Mouse (Mus musculus) embryonic facial prominence, embryonic 12.5 days (tissue): Measurements from ENCODE around the gene Atg9a. TPM values are rescaled to one million over a fixed set of nuclear protein-coding genes. Genes with fewer than 3 reads are reported as not detected.

Experiments used
- ATAC-seq: fragments of 200-750 bp; cut with Nextera tagmentation; 2 replicates; pipeline ENCODE4 v1.8.0; 2017; ENCODE audit not compliant: insufficient number of reproducible peaks, insufficient read depth, low FRiP score, low TSS enrichment
- H3K27ac ChIP-seq: fragments of 300-500 bp; sonication (generic); 2 replicates; pipeline ENCODE4 v1.5.1; 2016; ENCODE audit warnings: mild to moderate bottlenecking
- H3K27me3 ChIP-seq: fragments of 300-500 bp; sonication (generic); 2 replicates; pipeline ENCODE4 v1.6.1; 2016; ENCODE audit warnings: mild to moderate bottlenecking, moderate library complexity
- H3K36me3 ChIP-seq: fragments of 300-500 bp; sonication (generic); 2 replicates; pipeline ENCODE4 v1.6.1; 2016; ENCODE audit warnings: mild to moderate bottlenecking
- H3K4me1 ChIP-seq: fragments of 300-500 bp; sonication (generic); 2 replicates; pipeline ENCODE4 v1.6.1; 2016
- H3K4me2 ChIP-seq: fragments of 300-500 bp; sonication (generic); replicated peaks from 2 replicates; pipeline ENCODE4 v1.6.1; 2016; ENCODE audit warnings: mild to moderate bottlenecking, moderate library complexity
- H3K4me3 ChIP-seq: fragments of 300-500 bp; sonication (generic); 2 replicates; pipeline ENCODE4 v1.5.1; 2016; ENCODE audit warnings: mild to moderate bottlenecking
- H3K9ac ChIP-seq: fragments of 300-500 bp; sonication (generic); 2 replicates; pipeline ENCODE4 v1.6.1; 2016; ENCODE audit warnings: mild to moderate bottlenecking, moderate library complexity
- H3K9me3 ChIP-seq: fragments of 300-500 bp; sonication (generic); 2 replicates; pipeline ENCODE4 v1.6.1; 2016; ENCODE audit warnings: mild to moderate bottlenecking, moderate library complexity
- WGBS: fragments of 180-500 bp; shearing (Covaris S2); methylation state at CpG from one replicate; pipeline ENCODE4 v1.1.7; 2016; 5-methylcytosine and 5-hydroxymethylcytosine counted together
- polyA plus RNA-seq: library from polyadenylated mRNA; unstranded; fragments of >200 nt; fragmentation: Nextera tagmentation; extraction: Ambion mirVana; gene quantifications from 2 replicates; pipeline ENCODE4 v1.2.1, GENCODE M21; 2016

Atg9a gene
- polyA plus RNA-seq, 1 experiment from 2014 or later = 32.5 TPM

DNA sequence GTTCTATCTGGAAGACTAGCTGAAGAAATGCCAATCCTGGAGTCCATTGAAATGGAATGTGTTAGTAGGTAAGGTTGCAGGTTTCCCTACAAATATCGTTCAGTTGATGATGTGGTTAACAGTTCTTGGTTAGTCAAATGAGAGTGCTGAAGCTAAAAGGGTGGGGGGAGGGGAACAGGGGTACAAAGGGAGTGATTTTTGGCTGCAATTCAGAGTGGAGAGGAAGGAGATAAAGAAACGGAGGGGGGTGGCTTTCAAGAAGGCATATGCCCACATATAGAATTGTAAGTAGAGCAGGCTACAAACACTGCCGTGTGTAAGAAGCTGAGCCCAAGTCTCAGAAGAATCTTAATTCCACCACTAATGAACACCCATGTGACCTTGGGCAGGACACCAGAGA is 33.5 kb upstream of the Atg9a start:
- no peaks in the 10 kb centered on the region for H3K9me3 ChIP-seq
- no peak for ATAC-seq
- H3K4me3 ChIP-seq = no peak overlapping the region
- no peak overlapping the region for H3K9ac ChIP-seq
- 77% methylated on average over 3 of the region's 3 CpGs for WGBS
- no peaks in the 10 kb centered on the region for H3K4me1 ChIP-seq
- H3K27me3 ChIP-seq = peaks cover 21% of the 10 kb centered on the region
- no peak overlapping the region for H3K27ac ChIP-seq
- no peaks in the 10 kb centered on the region for H3K36me3 ChIP-seq
- no peak overlapping the region for H3K4me2 ChIP-seq

DNA sequence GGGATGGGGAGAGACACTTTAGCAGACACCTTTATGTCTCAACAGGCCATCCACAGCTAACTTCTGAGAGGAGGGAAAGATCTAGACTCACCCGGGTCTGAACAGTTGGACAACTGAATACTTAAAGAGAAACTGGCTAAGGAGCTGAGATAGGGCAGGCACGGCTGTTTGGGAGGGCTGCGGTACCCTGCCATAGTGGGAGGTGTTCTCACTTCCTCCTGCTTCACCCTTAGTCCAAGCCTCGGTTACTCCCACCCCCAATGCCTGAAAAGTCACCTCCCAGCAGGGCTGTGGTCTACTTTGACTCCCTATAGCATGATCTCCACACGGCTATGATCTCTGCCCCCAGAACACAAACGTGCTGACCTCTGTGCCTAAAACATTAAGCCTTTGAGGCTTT is 31.5 kb upstream of the Atg9a start:
- no peak for ATAC-seq
- H3K9ac ChIP-seq = no peak overlapping the region
- 62% methylated on average over 6 of the region's 6 CpGs for WGBS
- no peak overlapping the region for H3K4me2 ChIP-seq
- no peak overlapping the region for H3K4me3 ChIP-seq
- H3K36me3 ChIP-seq = no peaks in the 10 kb centered on the region
- H3K4me1 ChIP-seq = peaks cover 4% of the 10 kb centered on the region; the same call in 1 of the 2 replicates
- H3K27ac ChIP-seq = no peak overlapping the region
- H3K9me3 ChIP-seq = no peaks in the 10 kb centered on the region
- H3K27me3 ChIP-seq = peaks cover 40% of the 10 kb centered on the region

DNA sequence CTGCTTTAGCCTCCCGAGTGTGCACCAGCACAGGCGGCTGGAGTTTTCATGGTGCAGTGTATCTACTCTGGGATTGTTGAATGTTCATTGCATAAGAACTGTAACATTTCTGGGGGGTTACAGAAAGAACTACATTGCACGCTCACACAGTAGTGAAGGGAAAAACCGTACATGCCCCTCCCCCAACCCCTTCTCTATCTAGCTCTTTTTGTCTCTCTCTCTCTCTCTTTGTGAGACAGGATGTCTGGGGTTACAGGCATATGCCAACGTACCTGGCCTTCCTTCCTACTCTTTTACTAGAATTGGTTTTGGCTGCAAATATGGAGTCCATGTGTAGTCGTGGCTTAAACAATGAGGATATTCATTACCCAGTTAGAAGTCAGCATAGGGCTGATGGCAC is 30.9 kb upstream of the Atg9a start:
- Histone ChIP-seq H3K4me1 (peaks cover 9% of the 10 kb centered on the region; the same call in 1 of the 2 replicates), H3K27me3 (peaks cover 46% of the 10 kb centered on the region), H3K4me2 (no peak overlapping the region), H3K27ac (no peak overlapping the region), H3K9ac (no peak overlapping the region), H3K4me3 (no peak overlapping the region), H3K36me3 (no peaks in the 10 kb centered on the region), H3K9me3 (no peaks in the 10 kb centered on the region)
- 73% methylated on average over 6 of the region's 6 CpGs for WGBS
- ATAC-seq = no peak

GRCm38 (mm10) chr1:75221538-75221937 is 29.5 kb upstream of the Atg9a start:
- Histone ChIP-seq H3K4me2 (no peak overlapping the region), H3K9me3 (no peaks in the 10 kb centered on the region), H3K27me3 (peaks cover 58% of the 10 kb centered on the region), H3K4me3 (no peak overlapping the region), H3K27ac (no peak overlapping the region), H3K9ac (no peak overlapping the region), H3K36me3 (no peaks in the 10 kb centered on the region), H3K4me1 (peaks cover 9% of the 10 kb centered on the region; the same call in 1 of the 2 replicates)
- ATAC-seq = no peak
- 78% methylated on average over 3 of the region's 3 CpGs for WGBS

DNA sequence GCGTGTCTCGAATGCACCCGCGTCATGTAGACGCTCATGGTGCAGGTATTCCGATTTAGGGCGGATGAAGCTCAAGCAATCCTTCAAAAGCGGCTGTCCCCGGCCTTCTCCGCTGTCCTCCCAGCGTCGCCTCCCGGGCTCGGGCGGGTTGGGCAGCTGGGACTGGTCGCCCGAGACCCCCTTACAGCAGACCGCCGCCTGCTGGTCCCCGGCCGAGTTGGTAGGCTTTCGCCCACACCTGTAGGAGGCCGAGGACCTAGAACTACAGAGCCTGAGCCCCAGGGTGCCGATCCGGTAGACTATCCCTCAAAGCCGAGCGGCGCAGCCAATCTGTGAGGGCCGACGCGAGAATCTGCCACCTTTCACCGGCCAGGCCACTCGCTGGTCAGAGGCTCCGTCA is 27.5 kb upstream of the Atg9a start, which contains the start of gene Tuba4a:
Gene Tuba4a, minus strand, starts transcription at position 335 of the 400 bp plus-strand sequence.
- Histone ChIP-seq H3K27ac (no peak within 1 kb of the TSS), H3K36me3 (peaks cover 6% of the 10 kb centered on the region), H3K9ac (peak within 1 kb of the TSS; percentile 39), H3K27me3 (peaks cover 62% of the 10 kb centered on the region), H3K4me3 (peak within 1 kb of the TSS; percentile 50), H3K9me3 (no peaks in the 10 kb centered on the region), H3K4me2 (peak within 1 kb of the TSS; percentile 92), H3K4me1 (peaks cover 9% of the 10 kb centered on the region; the same call in 1 of the 2 replicates)
- under 1% methylated on average over 34 of the region's 34 CpGs for WGBS
- no peak; the same call in 1 of the 2 replicates for ATAC-seq

DNA sequence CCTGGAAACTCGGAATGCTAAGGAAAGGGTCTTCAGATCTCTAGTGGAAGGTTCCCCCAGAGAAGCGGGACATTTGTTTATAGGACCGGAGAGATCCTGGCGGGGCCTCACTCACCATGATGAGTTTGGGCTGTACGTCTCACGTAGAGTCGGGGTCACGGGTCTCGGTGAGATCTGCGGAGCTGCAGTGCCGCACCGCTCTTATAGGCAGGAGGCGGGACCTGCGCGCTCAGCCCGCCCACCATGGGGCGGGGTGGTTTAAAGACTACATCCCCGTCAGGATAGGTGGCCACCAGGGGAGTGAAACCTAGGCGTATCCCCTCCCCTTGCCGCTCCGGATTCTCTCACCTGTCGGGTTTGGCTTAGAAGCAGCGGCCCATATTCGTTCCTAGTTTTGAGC is 27.1 kb upstream of the Atg9a start:
- peaks cover 9% of the 10 kb centered on the region; the same call in 1 of the 2 replicates for H3K4me1 ChIP-seq
- peak overlapping the region; percentile 50 for H3K4me3 ChIP-seq
- ATAC-seq = peak; percentile 41; the same call in 1 of the 2 replicates
- peak overlapping the region; percentile 92 for H3K4me2 ChIP-seq
- under 1% methylated on average over 24 of the region's 24 CpGs for WGBS
- H3K9ac ChIP-seq = peak overlapping the region; percentile 39
- H3K9me3 ChIP-seq = no peaks in the 10 kb centered on the region
- no peak overlapping the region for H3K27ac ChIP-seq
- peaks cover 10% of the 10 kb centered on the region for H3K36me3 ChIP-seq
- peaks cover 62% of the 10 kb centered on the region for H3K27me3 ChIP-seq

DNA sequence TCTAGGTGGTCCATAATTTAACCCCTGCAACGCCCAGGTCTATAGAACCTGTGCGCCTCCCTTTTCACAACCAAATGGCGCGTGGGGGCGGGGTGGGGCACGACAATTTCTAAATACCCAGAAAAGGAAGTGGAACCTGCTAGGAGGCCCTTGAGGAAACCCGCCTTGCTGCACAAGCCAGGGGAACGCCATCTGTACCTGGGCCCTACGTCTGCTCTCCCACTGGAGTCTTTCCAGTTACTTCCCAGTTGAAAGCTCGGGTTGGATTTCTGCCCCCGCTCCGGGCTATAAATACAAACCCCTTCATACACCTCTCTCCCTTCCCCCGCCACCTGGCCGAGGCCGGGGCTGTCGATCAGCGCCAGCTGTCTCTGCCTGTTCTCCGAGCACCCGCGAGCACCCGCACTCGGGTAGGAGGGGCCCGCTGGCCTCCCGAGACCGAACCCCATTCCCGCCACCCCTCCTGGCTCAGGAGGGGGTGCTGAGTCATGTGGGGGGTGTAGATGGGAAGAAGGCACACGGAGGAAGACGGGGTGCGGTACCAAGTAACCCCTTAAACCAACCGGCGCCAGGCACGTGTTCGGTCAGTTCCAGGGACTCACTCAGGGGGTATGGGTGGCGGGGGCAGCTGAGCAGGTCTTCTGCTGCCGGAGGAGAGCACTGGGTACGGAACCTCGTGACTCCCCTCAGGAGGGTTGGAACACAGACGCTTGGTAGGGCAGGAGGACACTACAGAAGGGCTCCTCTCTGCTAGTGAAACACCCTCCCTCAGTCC is 26.4 kb upstream of the Atg9a start:
- peak overlapping the region; percentile 50 for H3K4me3 ChIP-seq
- H3K9ac ChIP-seq = peak overlapping the region; percentile 39
- peaks cover 9% of the 10 kb centered on the region; the same call in 1 of the 2 replicates for H3K4me1 ChIP-seq
- peaks cover 62% of the 10 kb centered on the region for H3K27me3 ChIP-seq
- H3K4me2 ChIP-seq = peak overlapping the region; percentile 92
- no peaks in the 10 kb centered on the region for H3K9me3 ChIP-seq
- 1% methylated on average over 38 of the region's 38 CpGs for WGBS
- no peak; the same call in 1 of the 2 replicates for ATAC-seq
- H3K36me3 ChIP-seq = peaks cover 17% of the 10 kb centered on the region
- H3K27ac ChIP-seq = no peak overlapping the region

DNA sequence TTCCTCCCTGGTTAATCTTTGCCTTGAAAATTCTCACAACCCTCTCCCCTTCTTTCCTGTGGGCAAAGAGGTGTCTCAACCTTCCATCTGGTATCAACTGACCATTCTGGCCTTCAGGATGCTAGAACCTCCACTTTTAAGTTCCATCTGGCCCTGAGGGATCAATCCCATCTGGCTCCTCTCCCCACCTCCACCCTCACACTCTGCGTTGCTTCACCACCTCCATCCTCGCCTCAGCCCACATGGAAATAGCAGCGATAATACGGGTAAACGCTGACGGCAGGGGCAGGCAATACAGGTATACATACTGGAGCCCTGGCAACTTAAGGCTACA is 25.9 kb upstream of the Atg9a start:
- Histone ChIP-seq H3K4me1 (peaks cover 9% of the 10 kb centered on the region; the same call in 1 of the 2 replicates), H3K9ac (no peak overlapping the region), H3K9me3 (no peaks in the 10 kb centered on the region), H3K27me3 (peaks cover 62% of the 10 kb centered on the region), H3K27ac (no peak overlapping the region), H3K4me3 (peak overlapping the region; percentile 50; the same call in 1 of the 2 replicates), H3K36me3 (peaks cover 23% of the 10 kb centered on the region), H3K4me2 (peak overlapping the region; percentile 92)
- no peak for ATAC-seq
- WGBS = 5% methylated on average over 6 of the region's 6 CpGs

DNA sequence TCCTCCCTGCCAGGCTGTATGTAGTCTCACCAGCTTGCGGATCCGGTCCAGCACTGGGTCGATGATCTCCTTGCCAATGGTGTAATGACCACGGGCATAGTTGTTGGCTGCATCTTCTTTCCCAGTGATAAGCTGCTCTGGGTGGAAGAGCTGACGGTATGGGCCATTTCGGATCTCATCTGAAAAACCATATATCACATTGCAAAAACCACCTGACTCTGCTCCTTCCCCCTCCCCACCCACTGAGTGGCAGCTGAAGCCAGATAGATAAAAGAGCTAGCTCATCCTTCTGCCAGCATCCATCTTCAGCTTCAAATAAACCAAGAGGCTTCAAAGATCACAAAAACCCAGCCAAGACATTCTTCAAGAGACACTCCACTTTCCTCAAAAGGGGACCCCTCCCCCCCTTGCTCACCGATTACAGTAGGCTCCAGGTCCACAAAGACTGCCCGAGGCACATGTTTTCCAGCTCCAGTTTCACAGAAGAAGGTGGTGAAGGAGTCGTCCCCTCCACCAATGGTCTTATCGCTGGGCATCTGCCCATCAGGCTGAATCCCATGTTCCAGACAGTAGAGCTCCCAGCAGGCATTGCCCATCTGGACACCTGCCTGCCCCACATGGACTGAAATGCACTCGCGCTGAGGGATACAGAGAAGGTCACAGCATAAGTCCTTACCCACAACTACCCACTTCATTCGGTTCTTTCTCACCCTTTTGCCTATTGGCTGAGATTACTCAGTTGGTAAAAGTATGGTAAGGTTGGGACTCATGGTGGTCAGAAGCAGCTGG is 25.0 kb upstream of the Atg9a start:
- WGBS = 76% methylated on average over 13 of the region's 13 CpGs
- H3K9me3 ChIP-seq = no peaks in the 10 kb centered on the region

GRCm38 (mm10) chr1:75215785-75216184 is 23.8 kb upstream of the Atg9a start:
- no peaks in the 10 kb centered on the region for H3K9me3 ChIP-seq
- peaks cover 20% of the 10 kb centered on the region for H3K4me1 ChIP-seq
- ATAC-seq = no peak
- H3K4me2 ChIP-seq = no peak overlapping the region
- peaks cover 47% of the 10 kb centered on the region for H3K27me3 ChIP-seq
- H3K27ac ChIP-seq = no peak overlapping the region
- H3K9ac ChIP-seq = no peak overlapping the region
- no peak overlapping the region for H3K4me3 ChIP-seq
- peaks cover 34% of the 10 kb centered on the region for H3K36me3 ChIP-seq
- 93% methylated on average over 9 of the region's 9 CpGs for WGBS

More for the DNA sequence above, 25.0 kb upstream of the Atg9a start:
- H3K27ac ChIP-seq = no peak overlapping the region
- peaks cover 10% of the 10 kb centered on the region for H3K4me1 ChIP-seq
- no peak overlapping the region for H3K4me3 ChIP-seq
- H3K4me2 ChIP-seq = no peak overlapping the region
- ATAC-seq = no peak
- H3K9ac ChIP-seq = no peak overlapping the region
- H3K27me3 ChIP-seq = peaks cover 57% of the 10 kb centered on the region
- peaks cover 31% of the 10 kb centered on the region for H3K36me3 ChIP-seq

- no peak overlapping the region for H3K9ac ChIP-seq
- peaks cover 24% of the 10 kb centered on the region for H3K4me1 ChIP-seq
- H3K4me3 ChIP-seq = no peak overlapping the region
- H3K36me3 ChIP-seq = peaks cover 34% of the 10 kb centered on the region
- ATAC-seq = no peak
- no peaks in the 10 kb centered on the region for H3K9me3 ChIP-seq
- H3K27me3 ChIP-seq = peaks cover 38% of the 10 kb centered on the region
- 74% methylated on average over 5 of the region's 5 CpGs for WGBS
- H3K4me2 ChIP-seq = no peak overlapping the region
- H3K27ac ChIP-seq = no peak overlapping the region
Observed at GRCm38 (mm10) chr1:75214886-75215285, 22.9 kb upstream of the Atg9a start.
